Mouse (Mus musculus) right cerebral cortex, postnatal 25 days (tissue): Measurements from ENCODE around the gene Wdr19.

Experiments
- DNase-seq: peaks from one replicate; pipeline ENCODE4 v3.0.0; 2022

Wdr19 gene

DNA sequence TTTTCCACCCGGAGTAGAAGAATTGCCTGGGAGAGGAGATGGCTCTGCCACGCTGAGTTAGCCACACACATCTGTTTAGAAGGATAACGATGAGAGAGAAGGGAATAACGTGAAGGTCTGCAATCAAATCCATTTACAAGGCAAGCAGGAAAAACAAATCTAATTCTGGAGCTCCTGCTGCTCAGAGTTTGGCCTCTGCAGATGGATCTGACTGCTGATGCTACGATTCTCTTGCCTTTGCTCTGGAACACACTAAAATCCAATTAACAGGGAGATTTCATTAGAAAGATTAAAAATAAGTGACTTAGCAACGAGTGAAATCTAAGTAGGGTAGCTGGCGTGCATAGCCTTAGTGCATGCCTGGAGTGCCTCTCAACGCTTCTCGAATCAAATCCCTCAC is 106.0 kb downstream of the Wdr19 start:
- no peak for DNase-seq

DNA sequence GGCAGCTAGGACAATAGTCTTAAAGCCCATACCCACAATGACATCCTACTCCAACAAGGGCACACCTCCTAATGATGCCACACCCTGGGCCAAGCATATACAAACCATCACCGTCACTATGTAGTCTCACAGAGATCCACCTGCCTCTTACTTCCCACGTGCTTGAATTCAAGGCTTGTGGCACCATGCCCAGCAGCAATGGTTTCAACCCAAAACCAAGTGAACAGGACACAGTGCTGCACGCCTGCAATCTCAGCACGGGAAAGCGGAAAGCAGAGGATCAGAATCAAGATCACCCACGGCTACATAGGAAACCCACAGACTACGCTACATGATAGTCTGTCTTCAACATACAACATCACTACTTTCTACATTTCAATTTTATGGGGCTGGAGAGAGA is 108.7 kb downstream of the Wdr19 start:
- no peak for DNase-seq

DNA sequence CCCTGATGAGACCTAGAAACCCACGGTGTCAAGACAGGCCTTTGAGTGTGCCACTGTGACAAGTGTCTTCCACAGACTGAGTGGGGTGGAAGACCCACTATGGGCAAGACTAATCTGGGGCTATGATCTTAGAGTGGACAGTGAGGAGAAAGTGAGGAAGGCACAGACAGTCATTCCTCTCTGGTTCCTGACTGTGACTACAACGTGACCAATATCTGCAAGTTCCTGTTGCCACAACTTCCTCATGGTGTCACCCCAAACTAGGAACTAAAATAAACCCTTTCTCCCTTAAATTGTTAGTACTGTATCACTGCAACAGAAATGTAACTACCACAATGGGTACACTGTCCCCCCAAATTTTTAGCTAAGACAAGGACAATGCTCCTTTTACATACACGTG is 109.4 kb downstream of the Wdr19 start:
- no peak for DNase-seq
